Mouse (Mus musculus): ENCODE data around the gene Slc38a3. TPM values are rescaled to one million over a fixed set of nuclear protein-coding genes. Genes with fewer than 3 reads are reported as not detected.
"Not testable (repeated sequence)": the region's sequence is repeated elsewhere in the genome, so short reads cannot be mapped to it uniquely, and the experiment has no call there.

Gene Slc38a3
- polyA plus RNA-seq, 1 experiment from 2014 or later = 3.9 TPM

- Histone ChIP-seq H3K4me3 (ENCODE audit: low read length) (no peak overlapping the region), H3K9me3 (replicated peaks; ENCODE audit: control insufficient read depth, low read length) (no peaks in the 10 kb centered on the region), H3K36me3 (ENCODE audit: control insufficient read depth, insufficient read depth) (no peaks in the 10 kb centered on the region), H3K9ac (ENCODE audit: low read length) (no peak overlapping the region), H3K27me3 (ENCODE audit: control insufficient read depth, insufficient read depth, low read length) (0 out of 2 replicates have a peak, but pooled peaks cover 2% of the 10 kb centered on the region), H3K4me2 (ENCODE audit: low read depth, low read length) (no peak overlapping the region), H3K27ac (ENCODE audit: low read length) (no peak overlapping the region), H3K4me1 (ENCODE audit: control insufficient read depth, insufficient read depth, low read length) (peaks cover 3% of the 10 kb centered on the region; the same call in 1 of the 2 replicates)
- 35% methylated on average over 17 of the region's 17 CpGs for WGBS
- peak; percentile 33 for ATAC-seq (replicated peaks; ENCODE audit: extremely low read depth, insufficient read depth, low FRiP score)
These were observed 16.1 kb upstream of the Slc38a3 start for GRCm38 (mm10) chr9:107685231-107685981.

GRCm38 (mm10) chr9:107682405-107682804, 13.1 kb upstream of the Slc38a3 start:
- H3K36me3 ChIP-seq (ENCODE audit: control insufficient read depth, insufficient read depth) = no peaks in the 10 kb centered on the region
- no peak overlapping the region for H3K27ac ChIP-seq (ENCODE audit: low read length)
- no peaks in the 10 kb centered on the region for H3K9me3 ChIP-seq (replicated peaks; ENCODE audit: control insufficient read depth, low read length)
- H3K4me1 ChIP-seq (ENCODE audit: control insufficient read depth, insufficient read depth, low read length) = peaks cover 3% of the 10 kb centered on the region; the same call in 1 of the 2 replicates
- H3K27me3 ChIP-seq (ENCODE audit: control insufficient read depth, insufficient read depth, low read length) = peaks cover 5% of the 10 kb centered on the region
- 84% methylated on average over 20 of the region's 20 CpGs for WGBS
- no peak overlapping the region for H3K4me2 ChIP-seq (ENCODE audit: low read depth, low read length)
- H3K9ac ChIP-seq (ENCODE audit: low read length) = no peak overlapping the region
- no peak overlapping the region for H3K4me3 ChIP-seq (ENCODE audit: low read length)
- ATAC-seq (replicated peaks; ENCODE audit: extremely low read depth, insufficient read depth, low FRiP score) = no peak

- no peak within 1 kb of the TSS for H3K4me2 ChIP-seq (ENCODE audit: low read depth, low read length)
- H3K27me3 ChIP-seq (ENCODE audit: control insufficient read depth, insufficient read depth, low read length) = peaks cover 32% of the 10 kb centered on the region
- no peaks in the 10 kb centered on the region for H3K9me3 ChIP-seq (replicated peaks; ENCODE audit: control insufficient read depth, low read length)
- no peak within 1 kb of the TSS for H3K9ac ChIP-seq (ENCODE audit: low read length)
- ATAC-seq (replicated peaks; ENCODE audit: extremely low read depth, insufficient read depth, low FRiP score) = no peak
- peaks cover 6% of the 10 kb centered on the region; the same call in 1 of the 2 replicates for H3K4me1 ChIP-seq (ENCODE audit: control insufficient read depth, insufficient read depth, low read length)
- H3K36me3 ChIP-seq (ENCODE audit: control insufficient read depth, insufficient read depth) = no peaks in the 10 kb centered on the region
- no peak within 1 kb of the TSS for H3K27ac ChIP-seq (ENCODE audit: low read length)
- 46% methylated on average over 5 of the region's 5 CpGs for WGBS
- H3K4me3 ChIP-seq (ENCODE audit: low read length) = no peak within 1 kb of the TSS
These were observed 10.2 kb upstream of the Slc38a3 start, which contains the start of gene Gnat1 for GRCm38 (mm10) chr9:107679501-107679900. Gene Gnat1, minus strand, starts transcription at chr9:107679712.

GRCm38 (mm10) chr9:107678861-107679260, 9.5 kb upstream of the Slc38a3 start:
- no peak overlapping the region for H3K27ac ChIP-seq (ENCODE audit: low read length)
- no peaks in the 10 kb centered on the region for H3K36me3 ChIP-seq (ENCODE audit: control insufficient read depth, insufficient read depth)
- H3K9me3 ChIP-seq (replicated peaks; ENCODE audit: control insufficient read depth, low read length) = no peaks in the 10 kb centered on the region
- no peak overlapping the region for H3K9ac ChIP-seq (ENCODE audit: low read length)
- no peak for ATAC-seq (replicated peaks; ENCODE audit: extremely low read depth, insufficient read depth, low FRiP score)
- 96% methylated on average over 2 of the region's 2 CpGs for WGBS
- no peak overlapping the region for H3K4me3 ChIP-seq (ENCODE audit: low read length)
- H3K4me2 ChIP-seq (ENCODE audit: low read depth, low read length) = no peak overlapping the region
- peaks cover 33% of the 10 kb centered on the region for H3K27me3 ChIP-seq (ENCODE audit: control insufficient read depth, insufficient read depth, low read length)
- peaks cover 6% of the 10 kb centered on the region; the same call in 1 of the 2 replicates for H3K4me1 ChIP-seq (ENCODE audit: control insufficient read depth, insufficient read depth, low read length)

- H3K27ac ChIP-seq (ENCODE audit: low read length); H3K4me3 ChIP-seq (ENCODE audit: low read length); H3K9ac ChIP-seq (ENCODE audit: low read length); H3K4me2 ChIP-seq (ENCODE audit: low read depth, low read length); H3K9me3 ChIP-seq (replicated peaks; ENCODE audit: control insufficient read depth, low read length); H3K36me3 ChIP-seq (ENCODE audit: control insufficient read depth, insufficient read depth); H3K4me1 ChIP-seq (ENCODE audit: control insufficient read depth, insufficient read depth, low read length): not testable (repeated sequence)
- peaks cover 35% of the 10 kb centered on the region for H3K27me3 ChIP-seq (ENCODE audit: control insufficient read depth, insufficient read depth, low read length)
- WGBS = 29% methylated on average over 14 of the region's 14 CpGs
- 0 out of 2 replicates have a peak, but pooled peaks have one; percentile 25 for ATAC-seq (replicated peaks; ENCODE audit: extremely low read depth, insufficient read depth, low FRiP score)
These were observed 8.6 kb upstream of the Slc38a3 start for GRCm38 (mm10) chr9:107677819-107678526.

GRCm38 (mm10) chr9:107677091-107677784, 7.9 kb upstream of the Slc38a3 start:
- H3K9me3 ChIP-seq (replicated peaks; ENCODE audit: control insufficient read depth, low read length) = no peaks in the 10 kb centered on the region
- H3K4me3 ChIP-seq (ENCODE audit: low read length) = no peak overlapping the region
- no peak overlapping the region for H3K4me2 ChIP-seq (ENCODE audit: low read depth, low read length)
- peaks cover 35% of the 10 kb centered on the region for H3K27me3 ChIP-seq (ENCODE audit: control insufficient read depth, insufficient read depth, low read length)
- WGBS = 15% methylated on average over 17 of the region's 17 CpGs
- no peak for ATAC-seq (replicated peaks; ENCODE audit: extremely low read depth, insufficient read depth, low FRiP score)
- no peak overlapping the region for H3K9ac ChIP-seq (ENCODE audit: low read length)
- no peak overlapping the region for H3K27ac ChIP-seq (ENCODE audit: low read length)
- H3K36me3 ChIP-seq (ENCODE audit: control insufficient read depth, insufficient read depth) = no peaks in the 10 kb centered on the region
- peaks cover 6% of the 10 kb centered on the region; the same call in 1 of the 2 replicates for H3K4me1 ChIP-seq (ENCODE audit: control insufficient read depth, insufficient read depth, low read length)

- peak overlapping the region; percentile 59 for H3K4me2 ChIP-seq (ENCODE audit: low read depth, low read length)
- H3K9ac ChIP-seq (ENCODE audit: low read length) = 0 out of 2 replicates have a peak overlapping the region, but pooled peaks have one; percentile 16
- no peaks in the 10 kb centered on the region for H3K9me3 ChIP-seq (replicated peaks; ENCODE audit: control insufficient read depth, low read length)
- H3K36me3 ChIP-seq (ENCODE audit: control insufficient read depth, insufficient read depth) = no peaks in the 10 kb centered on the region
- H3K4me1 ChIP-seq (ENCODE audit: control insufficient read depth, insufficient read depth, low read length) = peaks cover 6% of the 10 kb centered on the region; the same call in 1 of the 2 replicates
- 3% methylated on average over 25 of the region's 25 CpGs for WGBS
- no peak overlapping the region for H3K27ac ChIP-seq (ENCODE audit: low read length)
- H3K4me3 ChIP-seq (ENCODE audit: low read length) = peak overlapping the region; percentile 38
- 0 out of 2 replicates have a peak, but pooled peaks have one; percentile 5 for ATAC-seq (replicated peaks; ENCODE audit: extremely low read depth, insufficient read depth, low FRiP score)
- peaks cover 35% of the 10 kb centered on the region for H3K27me3 ChIP-seq (ENCODE audit: control insufficient read depth, insufficient read depth, low read length)
These were observed 7.0 kb upstream of the Slc38a3 start for GRCm38 (mm10) chr9:107676302-107676701.

GRCm38 (mm10) chr9:107675671-107676301, 6.5 kb upstream of the Slc38a3 start:
- Histone ChIP-seq H3K4me3 (ENCODE audit: low read length) (peak overlapping the region; percentile 38), H3K27ac (ENCODE audit: low read length) (no peak overlapping the region)
- peak; percentile 76 for ATAC-seq (replicated peaks; ENCODE audit: extremely low read depth, insufficient read depth, low FRiP score)

More at GRCm38 (mm10) chr9:107675671-107676301, 6.5 kb upstream of the Slc38a3 start:
- Histone ChIP-seq H3K9me3 (replicated peaks; ENCODE audit: control insufficient read depth, low read length) (no peaks in the 10 kb centered on the region), H3K9ac (ENCODE audit: low read length) (0 out of 2 replicates have a peak overlapping the region, but pooled peaks have one; percentile 16), H3K4me1 (ENCODE audit: control insufficient read depth, insufficient read depth, low read length) (peaks cover 6% of the 10 kb centered on the region; the same call in 1 of the 2 replicates), H3K27me3 (ENCODE audit: control insufficient read depth, insufficient read depth, low read length) (peaks cover 35% of the 10 kb centered on the region), H3K36me3 (ENCODE audit: control insufficient read depth, insufficient read depth) (no peaks in the 10 kb centered on the region), H3K4me2 (ENCODE audit: low read depth, low read length) (peak overlapping the region; percentile 59)
- under 1% methylated on average over 39 of the region's 39 CpGs for whole genome bisulfite sequencing

Measured in heart, embryonic 16.5 days (tissue).